Mouse (Mus musculus) testis, postnatal 14 days (tissue): ENCODE results near the gene Usp45.
A peak's percentile ranks its signal among the peaks of the same experiment; 100 is the strongest.

Source experiments
- DNase-seq: peaks from one replicate; pipeline ENCODE4 v3.0.0; 2021; ENCODE audit warnings: low spot score

Gene Usp45

DNA sequence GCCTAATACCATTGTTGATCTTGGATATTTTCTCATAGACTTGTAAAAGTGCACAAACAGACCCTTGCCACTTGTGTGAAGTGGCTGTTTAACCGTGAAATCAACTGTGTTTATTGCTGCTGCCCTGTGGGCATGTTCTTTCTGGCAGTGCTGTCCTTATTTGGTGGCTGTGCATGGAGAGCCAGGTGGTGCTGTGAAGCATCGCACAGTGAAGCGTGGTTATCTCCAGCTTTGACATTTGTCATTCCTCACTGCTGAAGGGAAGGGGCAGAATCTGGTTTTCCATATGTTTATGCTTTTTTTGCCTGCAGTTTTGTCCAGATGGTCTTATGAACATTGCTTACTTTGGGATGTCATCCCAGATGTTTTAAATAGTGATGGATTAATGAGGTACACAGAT is 26.7 kb downstream of the Usp45 start:
- DNase-seq, result no peak

DNA sequence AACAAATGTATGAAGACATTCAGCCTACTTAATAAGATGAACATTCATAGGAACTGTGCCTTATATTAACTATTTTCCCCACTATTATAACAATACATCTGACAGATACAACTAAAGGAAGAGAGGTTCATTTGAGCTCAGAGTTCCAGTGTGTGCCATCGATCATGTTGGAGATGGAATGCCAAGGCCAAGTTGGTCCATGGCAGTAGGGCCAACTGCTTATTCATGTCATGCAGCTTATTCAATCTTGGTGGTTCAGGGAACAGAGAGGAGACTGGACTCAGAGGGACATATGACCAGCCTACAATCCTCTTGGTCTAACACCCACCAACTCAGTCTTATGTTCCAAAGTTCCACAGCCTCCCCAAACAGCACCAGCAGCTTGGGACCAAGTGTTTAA is 34.1 kb downstream of the Usp45 start:
- no peak for DNase-seq

DNA sequence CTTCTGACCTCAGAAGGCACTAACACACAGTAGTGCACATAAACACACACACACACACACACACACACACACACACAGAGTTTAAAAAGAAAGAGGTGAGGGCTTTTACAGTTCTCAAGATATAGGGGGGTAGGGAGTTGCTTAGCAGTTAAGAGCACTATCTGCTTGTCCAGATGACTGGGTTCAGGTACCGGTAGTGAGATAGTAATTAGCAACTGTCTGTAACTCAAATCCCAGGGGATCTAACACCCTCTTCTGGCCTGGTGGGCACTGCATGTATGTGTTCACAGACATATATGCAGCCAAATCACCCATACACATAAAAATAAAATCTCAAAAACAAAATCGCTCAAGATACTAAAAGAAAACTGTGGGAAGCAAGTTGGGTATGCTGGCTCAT is 34.7 kb downstream of the Usp45 start:
- no peak for DNase-seq

GRCm38 (mm10) chr4:21807204-21807603 is 40.2 kb downstream of the Usp45 start:
- DNase-seq, result no peak

DNA sequence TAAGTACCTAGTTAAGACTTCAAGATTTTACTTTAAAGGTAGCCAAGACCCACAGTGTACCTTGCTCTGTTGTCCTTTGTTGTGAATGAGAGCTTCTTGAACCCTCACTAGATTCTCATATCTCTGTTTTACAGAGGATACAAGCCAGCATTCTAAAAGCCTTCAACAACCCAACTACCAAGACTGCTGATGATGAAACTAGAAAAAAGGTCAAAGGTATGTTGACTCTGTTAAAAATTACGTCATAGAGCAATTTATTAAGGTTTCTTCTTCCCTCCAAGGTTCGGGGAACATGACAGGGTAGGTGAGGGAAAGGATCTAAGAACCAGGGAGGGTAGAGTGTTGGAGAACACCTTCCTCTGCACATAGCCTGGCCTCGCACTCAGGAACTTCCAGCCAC is 43.7 kb downstream of the Usp45 start:
- no peak for DNase-seq

- no peak for DNase-seq
Measured at GRCm38 (mm10) chr4:21812635-21813034, 45.7 kb downstream of the Usp45 start.

GRCm38 (mm10) chr4:21814029-21814428 is 47.1 kb downstream of the Usp45 start:
- DNase-seq, result no peak

GRCm38 (mm10) chr4:21826616-21827015 is 59.7 kb downstream of the Usp45 start:
- DNase-seq, result no peak

GRCm38 (mm10) chr4:21832844-21833243 is 65.9 kb downstream of the Usp45 start:
- no peak for DNase-seq

DNA sequence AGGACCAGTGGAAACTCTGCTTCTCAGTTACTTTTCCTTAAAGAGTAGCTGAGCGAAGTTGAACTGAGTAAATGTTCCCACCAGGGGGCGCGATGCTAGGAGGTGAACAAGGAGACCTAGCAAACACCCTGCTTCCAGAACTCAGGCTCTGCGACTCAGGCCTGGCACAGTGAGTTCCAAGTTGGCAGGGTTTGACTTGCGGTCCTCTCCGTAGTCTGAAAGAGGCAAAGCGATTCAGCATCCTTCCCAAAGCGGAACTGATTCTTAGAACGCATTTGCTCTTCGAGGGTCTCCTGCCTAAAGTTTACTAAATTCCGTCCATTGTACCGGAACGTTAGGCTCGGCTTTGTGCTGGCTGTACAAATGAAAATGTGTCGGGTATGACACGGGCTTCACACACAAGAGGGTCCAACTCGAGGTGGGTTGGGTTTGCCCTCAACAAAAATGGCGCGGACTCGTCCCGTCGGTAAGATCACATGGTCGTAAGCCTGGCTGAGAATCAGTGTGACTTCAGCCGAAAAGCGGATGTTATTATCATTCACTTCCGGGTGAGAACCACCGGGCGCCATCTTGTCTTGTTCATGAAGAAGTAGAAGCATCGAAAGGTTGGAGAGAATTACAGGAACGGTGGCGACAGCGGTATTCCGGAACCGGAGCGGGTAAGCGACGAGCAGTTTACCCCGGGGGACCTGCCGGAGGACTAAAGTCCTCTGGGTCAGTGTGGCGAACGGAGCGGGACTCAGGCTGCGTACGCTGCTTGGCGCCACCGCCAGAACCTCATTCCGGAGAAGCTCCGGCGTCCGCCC is 80.7 kb downstream of the Usp45 start, which contains the start of gene Pnisr:
TSS of gene Pnisr (plus strand) at position 103 of the 806 bp plus-strand sequence.
- peak; percentile 95 for DNase-seq

- DNase-seq, result peak; percentile 91
Measured at GRCm38 (mm10) chr4:21848287-21848630, 81.3 kb downstream of the Usp45 start.

DNA sequence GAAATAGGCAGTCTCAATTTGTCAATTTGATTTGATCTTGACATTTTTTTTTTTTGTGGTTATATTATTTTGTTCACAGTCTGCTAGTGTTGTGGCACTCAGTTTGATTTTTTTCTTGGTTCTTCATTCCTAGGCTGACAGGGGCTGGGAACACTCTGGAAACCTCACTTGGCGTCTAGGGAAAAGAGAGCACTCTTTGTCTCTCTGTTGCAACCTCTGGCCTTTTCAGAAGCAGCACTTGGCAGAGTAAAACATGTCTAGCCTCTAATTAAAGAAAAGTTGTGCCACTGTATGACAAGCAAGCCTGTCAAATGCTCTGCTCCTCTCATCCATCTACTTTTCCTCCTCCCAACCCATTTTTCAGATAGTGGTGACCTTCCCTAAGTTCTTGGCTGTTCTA is 90.5 kb downstream of the Usp45 start:
- DNase-seq, result no peak

- DNase-seq, result no peak
Measured at GRCm38 (mm10) chr4:21865226-21865625, 98.3 kb downstream of the Usp45 start.

GRCm38 (mm10) chr4:21878776-21879175 is 111.8 kb downstream of the Usp45 start:
- DNase-seq, result no peak

- peak; percentile 86 for DNase-seq
Measured at GRCm38 (mm10) chr4:21879565-21880220, 112.7 kb downstream of the Usp45 start, which contains the start of gene Coq3. Gene Coq3, plus strand, starts transcription at chr4:21879673.

GRCm38 (mm10) chr4:21882806-21883205 is 115.8 kb downstream of the Usp45 start:
- DNase-seq, result no peak

- no peak for DNase-seq
Measured at GRCm38 (mm10) chr4:21885831-21886230, 118.9 kb downstream of the Usp45 start.
